Mouse (Mus musculus): ENCODE measurements at regions not wholly inside any gene's neighbourhood (a gene's known extent, or its start where the extent isn't known, plus 50 kb on each side); places are given as distances from the start of the nearest gene placed in this dataset.

DNA sequence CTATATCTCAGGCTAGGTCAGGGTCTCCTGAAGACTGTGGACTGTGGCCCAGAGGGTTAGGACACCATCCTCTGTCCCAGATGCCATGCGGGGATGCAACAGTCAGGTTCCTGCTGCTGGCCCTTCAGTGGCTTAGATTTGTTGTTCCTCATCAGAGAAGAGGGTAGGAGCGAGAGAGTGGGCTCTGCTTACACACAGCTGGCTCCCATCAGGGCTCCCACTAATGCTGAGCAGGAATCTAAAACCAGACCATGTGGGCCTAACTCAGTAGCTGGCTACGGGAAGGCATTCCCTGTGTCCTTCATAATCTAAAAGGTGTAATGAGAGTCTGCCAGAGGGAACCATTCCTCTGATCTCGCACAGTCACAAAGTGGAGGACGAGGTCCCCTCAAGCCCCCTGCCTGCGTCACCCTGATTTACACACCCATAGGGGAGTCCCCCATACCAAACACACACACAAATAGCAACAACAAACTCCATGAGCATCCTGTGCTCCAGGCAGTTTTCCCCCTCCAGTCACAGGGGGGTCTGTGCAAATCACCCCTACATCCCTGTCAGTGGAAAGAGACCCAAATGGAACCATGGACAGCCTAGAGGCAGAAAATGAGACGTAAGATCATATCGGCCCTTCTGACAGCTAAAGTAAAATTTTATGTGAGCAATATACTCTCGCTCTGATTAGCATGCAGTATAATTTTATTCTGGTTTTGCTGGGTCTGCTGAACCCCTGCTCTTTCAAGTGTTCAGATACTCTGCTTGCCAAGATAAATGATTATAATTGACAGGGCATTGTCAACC lies 234.8 kb downstream of the 3110018I06Rik start:
- no peak for DNase-seq

DNA sequence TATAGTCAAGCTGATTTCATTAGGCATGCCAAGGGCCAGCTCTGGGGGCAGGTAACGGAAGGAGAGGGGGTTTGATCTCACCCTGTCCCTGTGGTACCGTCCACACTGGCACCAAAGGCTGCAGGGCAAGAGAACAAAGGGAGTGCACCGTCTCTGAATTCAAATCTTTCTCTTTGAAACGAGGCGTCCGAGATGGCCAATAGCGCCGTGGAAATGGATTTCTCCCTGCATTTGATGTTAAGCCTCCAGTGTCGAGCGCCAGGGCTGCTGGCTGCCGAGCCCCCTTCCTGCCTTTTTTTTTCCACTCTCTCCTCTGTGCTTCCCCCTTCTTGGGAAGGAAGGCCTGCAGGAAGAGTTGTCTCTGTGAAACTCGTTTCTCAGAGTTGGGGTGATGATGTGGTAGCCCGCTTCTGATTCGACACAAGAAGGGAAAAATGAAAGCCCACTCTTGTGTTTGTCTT lies 235.5 kb downstream of the 3110018I06Rik start:
- DNase-seq, result no peak

DNA sequence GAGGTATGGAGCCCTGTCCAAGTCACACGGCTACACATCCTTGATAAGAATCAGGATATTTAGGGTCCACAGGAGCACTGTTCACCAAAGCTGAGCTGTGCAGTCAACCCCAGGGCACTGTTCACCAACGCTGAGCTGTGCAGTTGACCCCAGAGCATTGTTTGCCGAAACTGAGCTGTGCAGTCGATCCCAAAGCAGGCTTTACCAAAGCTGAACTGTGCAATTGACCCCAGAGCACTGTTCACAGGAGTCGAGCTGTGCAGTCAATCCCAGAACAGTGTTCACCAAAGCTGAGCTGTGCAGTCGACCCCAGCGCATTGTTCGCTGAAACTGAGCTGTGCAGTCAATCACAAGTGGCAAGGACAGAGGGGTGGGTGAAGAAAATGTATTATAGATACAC lies 236.0 kb downstream of the 3110018I06Rik start:
- DNase-seq, result no peak

DNA sequence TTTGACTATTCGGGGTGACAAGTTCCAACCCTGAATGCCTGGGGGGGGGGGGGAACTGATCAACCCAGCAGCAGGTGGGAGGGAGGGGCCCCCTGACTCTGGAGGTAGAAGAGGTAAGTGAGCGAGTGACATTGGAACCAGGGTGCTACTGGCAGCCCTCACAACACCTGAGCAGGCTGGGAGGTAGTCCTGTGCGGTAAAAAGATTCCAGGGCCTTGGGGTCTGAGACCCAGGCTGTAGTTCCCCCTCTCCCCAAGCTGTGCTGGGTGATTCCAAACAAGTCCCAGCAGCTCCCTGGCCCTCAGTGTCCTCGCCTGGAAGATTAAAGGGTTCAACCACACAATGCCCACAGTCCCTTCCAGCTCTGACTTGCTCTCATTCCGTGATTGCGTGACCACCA lies 240.4 kb downstream of the 3110018I06Rik start:
- no peak for DNase-seq

DNA sequence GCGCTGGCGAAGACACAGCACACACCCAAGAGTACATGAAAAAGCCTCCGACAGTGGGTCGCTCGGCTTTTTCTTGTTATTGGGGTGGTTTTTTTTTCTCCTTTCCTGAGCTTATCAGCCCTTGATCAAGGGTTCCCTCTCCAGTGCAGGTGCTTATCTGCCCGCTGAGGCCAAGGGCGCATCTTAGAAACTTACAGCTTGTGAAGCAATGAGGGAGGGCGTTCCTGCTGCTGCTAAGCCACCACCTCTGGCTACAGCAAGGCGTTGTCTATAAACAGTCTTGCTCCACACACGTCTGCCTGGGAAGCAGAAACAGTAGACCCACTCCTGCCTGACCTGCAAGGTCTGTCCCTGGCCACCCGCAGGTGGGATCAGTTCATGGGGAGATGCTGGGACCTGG lies 240.9 kb downstream of the 3110018I06Rik start:
- no peak for DNase-seq

DNA sequence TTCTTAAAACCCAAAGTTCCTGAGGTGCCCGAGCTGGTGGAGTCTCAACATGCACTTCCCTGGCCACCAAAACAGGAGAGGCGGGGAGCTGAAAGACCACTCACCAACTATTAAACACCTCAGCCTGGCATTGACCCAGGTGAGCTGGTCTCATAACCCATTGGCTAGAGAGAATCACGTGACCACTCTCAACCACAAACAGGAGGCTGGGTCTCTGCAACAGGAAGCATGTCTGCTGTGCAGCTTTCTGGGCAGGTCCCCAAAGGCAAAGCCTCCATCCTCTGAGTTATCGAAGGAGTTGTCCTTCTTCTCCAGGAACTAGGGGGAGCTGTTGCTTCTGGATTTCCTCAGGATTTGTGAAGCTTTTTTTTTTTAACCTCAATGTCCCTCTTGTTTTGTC lies 242.5 kb downstream of the 3110018I06Rik start:
- DNase-seq, result no peak

DNA sequence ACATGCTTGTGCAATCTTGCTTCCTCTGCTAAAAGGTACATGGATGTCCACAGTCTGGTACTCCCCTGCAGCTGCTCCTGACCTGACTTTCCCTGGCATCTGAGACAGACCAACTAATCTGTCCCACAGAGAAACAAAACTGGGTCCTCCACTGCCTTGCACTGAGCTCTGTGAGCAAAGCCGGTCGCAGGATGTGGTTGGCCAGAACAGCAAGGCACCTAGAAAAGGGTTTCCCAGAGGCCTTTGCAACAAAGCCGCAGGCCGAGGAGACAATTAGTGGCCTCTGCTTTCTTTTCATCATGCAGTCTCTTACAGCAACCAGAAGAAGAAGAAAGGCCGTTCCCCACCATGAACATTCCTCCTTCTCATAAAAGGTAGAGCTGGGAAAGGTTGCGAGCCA lies 246.1 kb downstream of the 3110018I06Rik start:
- no peak for DNase-seq

DNA sequence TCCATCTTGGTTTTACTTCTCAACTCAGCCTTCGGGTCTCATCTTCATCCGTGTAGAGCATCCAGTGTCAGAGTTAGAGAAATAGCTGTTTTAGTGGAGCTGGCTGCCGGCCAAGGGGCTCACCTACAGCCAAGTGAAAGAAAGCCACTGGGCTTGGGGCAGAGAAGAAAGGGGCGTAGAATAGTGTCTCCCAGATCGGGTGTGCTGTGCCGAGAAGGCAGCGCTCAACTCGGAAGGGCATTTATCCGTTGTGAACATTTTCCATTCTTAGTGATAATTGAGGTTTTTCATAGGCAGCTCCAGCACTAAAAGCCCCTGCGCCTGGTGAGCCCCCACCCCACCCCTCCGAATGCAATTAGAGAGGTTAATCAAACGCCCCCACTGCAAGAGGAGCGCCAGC lies 254.2 kb downstream of the 3110018I06Rik start:
- no peak for DNase-seq

DNA sequence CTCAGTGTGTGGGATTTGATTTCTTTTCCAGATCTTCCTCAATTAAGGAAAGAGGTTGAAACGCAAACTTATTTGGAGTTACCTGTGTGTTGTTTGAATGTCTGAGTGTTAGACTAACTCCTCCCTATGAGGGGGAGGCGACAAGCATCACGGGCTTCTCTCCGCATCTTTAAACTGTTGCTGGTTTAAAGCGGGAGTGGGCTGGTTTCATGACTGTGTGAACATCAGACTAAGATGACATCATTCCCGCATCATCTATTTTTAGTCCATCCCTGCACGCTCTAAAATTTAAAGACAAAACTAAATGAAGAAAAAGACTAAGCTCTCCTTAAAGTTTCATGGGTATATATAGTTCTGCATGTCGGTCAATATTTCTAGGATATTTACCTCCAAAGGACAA lies 256.4 kb downstream of the 3110018I06Rik start:
- no peak for DNase-seq

DNA sequence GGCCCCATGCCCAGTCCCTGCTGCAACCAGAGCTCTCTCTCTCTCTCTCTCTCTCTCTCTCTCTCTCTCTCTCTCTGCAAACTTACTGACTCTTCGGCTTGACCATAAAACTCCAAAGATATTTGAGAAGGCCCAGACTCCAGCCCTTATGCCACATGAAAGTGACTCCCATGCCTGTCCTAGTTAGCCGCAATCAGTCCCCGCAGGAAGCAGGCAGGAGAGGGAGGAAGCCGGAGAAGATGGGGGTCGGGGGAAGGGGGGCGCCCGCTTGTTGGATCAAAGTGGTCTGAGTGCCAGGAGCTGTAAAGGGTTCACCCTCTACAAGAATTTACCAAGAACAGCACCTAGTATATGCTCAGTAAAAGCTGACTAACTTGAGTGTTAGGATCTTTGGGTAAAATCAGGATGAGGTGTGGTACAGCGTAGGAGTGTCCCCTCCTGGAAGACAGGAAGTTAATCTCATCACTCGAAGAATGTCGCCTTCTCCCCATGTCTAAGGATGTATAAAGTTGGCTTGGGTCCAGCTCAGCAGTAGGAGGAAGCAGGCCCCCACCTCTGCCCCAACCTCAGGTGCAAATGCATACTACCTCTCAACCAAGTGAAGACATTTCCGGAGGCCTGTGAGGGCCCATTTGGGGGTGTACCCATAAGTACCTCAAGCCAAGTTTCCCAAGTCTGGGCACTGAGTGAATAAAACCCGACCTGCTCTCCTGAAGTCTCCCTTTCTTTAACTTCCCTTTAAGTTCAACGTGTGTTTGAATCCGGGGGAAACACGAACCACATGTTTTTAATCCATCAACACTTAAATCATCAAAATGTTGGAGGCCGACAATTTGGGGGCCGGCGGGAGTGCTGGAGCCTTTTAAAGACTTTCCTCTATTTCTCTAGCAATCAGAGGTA lies 254.7 kb downstream of the Bcl11b start:
- no peak for DNase-seq

DNA sequence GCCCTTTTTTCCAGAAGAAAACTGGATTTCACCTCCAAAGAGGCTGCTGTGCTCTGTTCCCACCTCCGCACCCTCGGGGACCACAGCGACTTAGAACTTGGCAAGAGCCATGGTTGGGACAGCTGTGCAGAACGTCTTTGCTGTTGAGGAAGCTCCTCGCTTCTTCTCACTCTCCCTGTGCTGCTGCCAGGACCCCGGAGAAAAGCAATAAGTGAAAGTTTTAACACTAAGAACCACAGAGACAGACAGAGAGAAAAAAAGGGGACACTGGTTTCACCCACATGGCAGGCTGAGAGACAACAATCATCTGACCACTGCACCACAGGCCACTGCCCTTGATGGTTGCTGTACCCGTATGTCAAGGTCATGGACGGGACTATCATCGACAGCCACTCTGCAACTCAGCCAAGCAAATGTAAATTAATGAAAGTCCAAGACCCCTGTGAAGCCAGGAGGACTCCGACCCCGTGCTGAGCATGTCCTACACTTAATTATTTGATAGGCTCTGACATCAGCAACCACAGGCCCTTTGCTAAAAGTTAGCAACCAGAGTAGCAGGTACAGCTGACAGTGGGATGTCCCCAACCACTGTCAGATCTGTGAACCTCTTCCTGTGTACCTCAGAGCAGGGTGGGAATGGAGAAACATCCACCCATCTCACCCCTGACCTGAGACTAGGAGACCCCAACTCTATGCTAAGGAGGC lies 253.9 kb downstream of the Bcl11b start:
- DNase-seq, result no peak

DNA sequence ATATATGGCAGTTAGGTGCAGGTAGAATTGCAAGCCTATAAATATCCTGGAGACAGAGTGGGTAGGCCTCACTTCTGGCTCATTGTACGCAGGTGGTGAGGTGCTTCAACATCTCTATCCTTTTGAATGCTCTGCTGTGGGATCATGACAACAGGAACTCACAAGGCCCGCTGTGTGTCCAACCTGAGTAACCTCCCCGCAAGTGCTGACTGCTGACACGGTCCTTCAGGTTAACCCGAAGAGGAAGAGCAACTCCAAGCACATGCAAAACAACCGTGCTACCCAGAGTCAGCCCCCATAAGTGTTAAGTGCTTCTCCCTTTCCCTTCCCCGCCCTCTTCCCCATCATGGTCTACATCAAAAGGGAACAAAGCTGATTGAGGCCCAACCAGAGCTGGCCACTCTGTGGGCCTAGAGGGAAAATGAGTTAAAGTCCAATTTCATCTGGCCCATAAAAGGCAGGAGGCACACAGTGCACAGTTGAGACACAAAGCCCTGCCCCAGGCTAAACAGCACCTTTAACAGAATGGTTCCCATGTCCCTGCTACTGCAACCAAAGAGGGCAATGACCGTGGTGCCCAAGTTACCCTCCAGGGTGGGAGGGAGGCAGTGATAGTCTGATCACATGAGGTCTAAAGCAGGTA lies 253.0 kb downstream of the Bcl11b start:
- DNase-seq, result no peak

DNA sequence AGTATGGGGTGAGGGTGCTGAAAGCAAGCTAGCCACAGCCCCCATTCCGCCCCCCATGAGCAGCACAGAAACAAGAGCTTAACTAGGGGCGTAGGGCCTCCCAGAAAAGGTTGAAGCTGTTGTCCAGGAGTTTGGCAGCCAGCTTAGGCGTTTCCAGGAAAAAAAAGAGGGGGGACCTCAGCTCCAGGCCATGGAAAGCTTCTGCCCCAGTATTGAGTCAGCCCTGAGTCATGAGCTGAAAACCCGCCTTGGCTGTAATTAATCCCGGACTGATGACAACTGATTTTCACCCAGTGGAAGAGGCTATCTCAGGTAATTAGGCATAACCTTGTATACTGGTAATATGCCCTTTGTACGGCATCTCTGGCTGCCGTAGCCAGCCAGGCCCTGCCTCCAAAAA lies 251.3 kb downstream of the Bcl11b start:
- DNase-seq, result no peak

DNA sequence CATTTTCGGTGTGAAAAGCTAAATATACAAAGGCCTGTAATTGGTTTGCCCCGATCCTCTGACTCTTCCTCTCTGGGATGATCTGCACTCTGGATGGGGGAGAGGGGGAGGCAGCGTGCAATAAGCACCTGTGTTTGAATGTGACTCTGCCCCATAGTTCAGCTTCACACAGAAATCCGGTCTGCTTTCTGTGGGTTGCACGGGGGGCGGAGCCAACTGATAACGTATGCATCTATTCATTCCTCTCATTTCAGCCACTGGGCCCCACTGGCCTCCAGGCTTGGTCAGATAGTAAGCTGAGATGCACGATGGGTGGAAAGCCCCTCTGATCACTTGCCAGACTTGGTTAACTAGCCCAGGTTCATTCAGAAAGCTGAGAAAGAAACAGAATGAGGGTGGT lies 250.8 kb downstream of the Bcl11b start:
- DNase-seq, result no peak

DNA sequence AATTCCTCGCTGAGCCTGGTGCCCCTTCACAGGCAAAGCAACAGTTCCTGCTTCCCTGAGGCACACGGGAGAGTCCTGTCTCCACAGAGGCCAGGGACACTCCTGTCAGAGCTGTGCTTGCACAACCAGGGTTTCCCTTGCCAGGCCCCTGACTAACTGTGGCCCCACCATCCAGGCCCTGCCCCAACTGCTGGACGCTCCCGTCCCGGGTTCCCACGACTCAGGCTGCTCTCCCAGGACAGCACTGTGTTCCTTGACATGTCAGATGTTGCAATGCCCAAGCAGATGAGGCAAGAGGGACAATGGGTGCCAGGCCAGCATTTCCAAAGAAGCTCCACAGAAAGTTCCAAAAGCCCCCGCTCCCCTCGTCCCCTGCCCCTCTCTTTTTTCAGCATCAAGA lies 250.4 kb downstream of the Bcl11b start:
- DNase-seq, result no peak

DNA sequence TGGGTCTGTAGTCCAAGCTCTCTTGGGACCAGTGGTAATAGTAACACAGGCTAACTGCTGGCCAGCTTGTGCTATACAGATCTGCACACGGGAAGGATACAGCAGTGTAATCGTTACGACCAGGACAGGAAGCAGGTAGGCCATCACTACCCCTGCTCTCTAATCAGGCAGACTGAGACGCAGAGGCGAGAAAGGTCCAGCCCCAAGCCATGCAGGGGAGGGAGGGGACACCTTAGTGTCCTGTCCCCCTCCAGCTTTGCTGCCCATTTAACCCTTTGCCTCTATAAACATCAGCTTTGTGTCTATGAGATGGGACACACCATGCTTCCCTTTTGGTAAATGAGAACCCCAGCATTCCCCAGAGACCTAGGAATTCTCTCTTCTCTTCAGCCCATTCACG lies 249.9 kb downstream of the Bcl11b start:
- no peak for DNase-seq

DNA sequence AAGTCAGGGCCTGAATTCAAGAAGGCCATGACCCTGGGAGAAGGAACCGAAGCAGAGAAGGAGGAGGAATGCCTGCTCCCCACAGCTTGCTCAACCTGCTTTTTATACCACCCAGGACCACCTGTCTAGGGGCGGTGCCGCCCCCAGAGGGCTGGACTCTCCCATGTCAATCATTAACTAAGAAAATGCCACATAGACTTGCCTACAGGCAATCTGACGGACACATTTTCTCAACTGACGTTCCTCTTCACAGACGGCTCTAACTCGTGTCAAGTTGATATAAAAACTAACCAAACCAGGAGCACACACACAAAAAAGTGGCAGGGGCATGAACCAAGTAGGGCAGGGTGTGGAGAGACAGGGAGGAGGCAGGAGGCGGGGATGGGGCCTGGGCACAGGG lies 248.5 kb downstream of the Bcl11b start:
- no peak for DNase-seq

DNA sequence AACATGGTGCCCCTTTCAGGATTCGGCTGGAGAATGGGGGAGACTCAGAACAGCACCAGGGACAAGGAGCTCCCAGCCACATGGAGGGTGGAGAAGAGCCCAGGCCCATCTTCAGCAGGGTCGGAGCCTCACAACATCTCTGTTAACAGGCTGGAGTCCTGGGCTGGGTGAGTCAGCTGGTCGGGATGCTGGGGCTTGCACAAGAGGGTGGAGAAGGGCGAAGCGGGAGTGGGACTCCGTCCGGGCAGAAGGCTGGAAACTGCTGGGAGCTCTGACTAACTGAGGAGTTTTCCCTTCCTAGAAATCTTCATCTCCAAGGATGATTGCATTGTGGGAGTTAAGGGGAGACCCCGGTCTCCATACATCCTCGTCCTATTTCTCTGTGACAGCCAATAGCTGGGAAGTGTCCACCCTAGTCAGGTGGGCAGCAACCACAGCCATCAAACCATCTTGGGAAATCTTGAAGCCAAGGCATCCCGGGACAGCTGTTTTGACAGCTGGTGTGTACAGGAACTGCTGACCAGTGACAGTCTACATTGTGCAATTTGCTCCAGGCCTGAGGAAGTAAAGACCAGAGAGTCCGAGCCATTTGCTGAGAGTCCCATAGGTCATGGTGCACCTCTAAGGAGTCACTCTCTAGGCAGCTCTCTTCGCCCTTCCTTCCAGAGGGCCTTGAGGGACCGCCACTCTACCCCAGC lies 247.4 kb downstream of the Bcl11b start:
- DNase-seq, result no peak

DNA sequence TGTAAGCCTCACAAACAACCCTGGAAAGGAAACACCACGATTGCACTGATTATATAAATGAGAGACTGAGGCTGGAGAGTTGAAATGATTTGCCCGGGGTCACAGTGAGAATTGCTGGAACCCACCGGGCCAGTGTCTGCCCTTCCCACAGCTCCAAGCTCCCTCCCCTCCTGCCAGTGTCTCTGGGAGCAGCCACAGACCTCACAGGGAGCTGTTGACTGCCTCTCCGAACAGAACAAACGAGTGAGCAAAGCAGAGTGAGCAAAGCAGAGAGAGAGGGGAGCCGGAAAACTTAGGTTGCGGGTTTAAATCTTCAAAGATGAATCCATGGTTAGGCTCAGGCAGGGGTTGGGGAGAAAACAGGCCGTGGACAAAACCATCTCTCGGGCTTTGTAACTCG lies 246.2 kb downstream of the Bcl11b start:
- no peak for DNase-seq

DNA sequence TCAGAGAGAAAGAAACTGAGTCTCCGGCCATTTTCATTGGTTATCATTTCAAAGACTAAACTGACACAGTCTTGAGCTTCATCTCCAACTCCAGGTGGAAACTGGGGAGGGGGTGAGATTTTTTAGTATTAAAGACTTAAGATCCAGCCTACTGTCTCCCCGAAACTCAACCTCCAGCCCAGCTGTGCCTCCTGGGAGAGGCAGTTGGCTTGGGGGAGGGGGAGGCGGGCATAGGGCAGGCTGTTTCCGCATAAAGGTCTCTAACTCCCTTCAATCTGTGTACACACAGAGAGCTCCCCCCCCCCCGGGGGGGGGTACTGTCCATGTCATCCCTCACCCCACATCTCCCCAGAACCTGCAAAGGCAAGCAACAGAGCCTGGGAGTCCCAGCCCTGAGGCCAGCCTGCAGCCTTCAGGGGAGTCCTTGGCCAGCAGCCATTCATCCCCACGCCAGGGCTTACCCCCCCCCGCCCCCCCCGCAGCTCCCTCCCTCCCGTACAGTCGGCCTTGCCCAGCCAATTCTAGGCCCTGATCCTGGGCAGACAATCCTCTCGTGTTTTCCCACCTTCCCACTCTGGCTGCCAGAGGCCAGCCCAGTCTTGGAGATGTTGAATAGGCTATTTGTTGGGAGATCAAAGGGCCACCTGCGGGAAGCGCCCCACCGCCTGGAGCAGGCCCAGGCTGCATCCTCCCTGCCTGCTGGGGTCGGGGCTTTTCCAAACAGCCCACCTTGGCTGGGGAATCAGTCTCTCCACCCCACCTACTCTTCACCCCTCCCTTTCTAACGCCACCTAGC lies 245.2 kb downstream of the Bcl11b start:
- no peak for DNase-seq

DNA sequence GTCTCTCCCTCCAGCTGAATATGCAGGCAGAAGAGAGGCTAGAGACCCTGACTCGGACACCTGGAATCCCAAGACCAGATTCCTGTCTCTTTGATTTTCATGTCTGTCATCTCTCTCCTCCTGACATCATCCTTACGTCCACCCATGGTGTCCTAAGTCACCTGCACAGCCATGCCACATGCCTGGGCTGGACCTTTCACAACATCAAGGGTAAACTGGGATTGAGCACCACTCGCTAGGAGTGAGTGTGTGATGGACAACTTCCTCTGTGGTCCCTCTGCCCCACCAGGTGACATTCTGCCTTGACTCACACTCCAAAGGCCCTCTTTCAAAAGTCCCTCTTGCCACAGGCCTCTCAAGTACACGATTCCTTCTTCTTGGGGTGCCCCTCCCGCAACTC lies 244.1 kb downstream of the Bcl11b start:
- DNase-seq, result no peak
